Mouse (Mus musculus) kidney, postnatal 0 days (tissue): ENCODE measurements around the gene Fbxo11. TPM values are rescaled to one million over a fixed set of nuclear protein-coding genes. Genes with fewer than 3 reads are reported as not detected.
"Not testable (repeated sequence)": the region's sequence is repeated elsewhere in the genome, so short reads cannot be mapped to it uniquely, and the experiment has no call there.

ENCODE experiments used
- ATAC-seq: fragments of 200-750 bp; cut with Nextera tagmentation; replicated peaks from 2 replicates; pipeline ENCODE4 v1.8.0; 2017; ENCODE audit warnings: low read depth, moderate number of reproducible peaks, moderate TSS enrichment, moderate library complexity; ENCODE audit not compliant: low FRiP score
- DNase-seq: peaks from one replicate; pipeline ENCODE4 v3.0.0-alpha.2; 2016; ENCODE audit warnings: low spot score
- H3K27ac ChIP-seq: fragments of 300-500 bp; sonication (generic); 2 replicates; pipeline ENCODE4 v1.5.1; 2014; ENCODE audit warnings: mild to moderate bottlenecking
- H3K27me3 ChIP-seq: fragments of 300-500 bp; sonication (generic); 2 replicates; pipeline ENCODE4 v1.6.1; 2014; ENCODE audit warnings: low read length, mixed read lengths; ENCODE audit not compliant: insufficient read depth
- H3K36me3 ChIP-seq: fragments of 300-500 bp; sonication (generic); 2 replicates; pipeline ENCODE4 v1.6.1; 2014; ENCODE audit warnings: low read length, mixed read lengths; ENCODE audit not compliant: insufficient read depth
- H3K4me1 ChIP-seq: fragments of 300-500 bp; sonication (generic); replicated peaks from 2 replicates; pipeline ENCODE4 v1.6.1; 2014; ENCODE audit warnings: antibody characterized with exemption, low read length, mixed read lengths; ENCODE audit not compliant: insufficient read depth
- H3K4me2 ChIP-seq: fragments of 300-500 bp; sonication (generic); 2 replicates; pipeline ENCODE4 v1.6.1; 2014; ENCODE audit warnings: mild to moderate bottlenecking, low read length, moderate library complexity, mixed read lengths
- H3K4me3 ChIP-seq: fragments of 300-500 bp; sonication (generic); replicated peaks from 2 replicates; pipeline ENCODE4 v1.5.1; 2014; ENCODE audit warnings: low read depth, low read length
- H3K9ac ChIP-seq: fragments of 300-500 bp; sonication (generic); 2 replicates; pipeline ENCODE4 v1.6.1; 2014; ENCODE audit warnings: low read depth, low read length
- H3K9me3 ChIP-seq: fragments of 300-500 bp; sonication (generic); replicated peaks from 2 replicates; pipeline ENCODE4 v1.6.1; 2016; ENCODE audit warnings: low read length, inconsistent platforms, mixed read lengths
- CTCF ChIP-seq: IDR thresholded peaks from 2 replicates; pipeline ENCODE4 v1.5.1; 2016; ENCODE audit warnings: antibody characterized with exemption, low read depth, mild to moderate bottlenecking, moderate library complexity
- WGBS: fragments of 180-500 bp; shearing (Covaris S2); extraction: QIAGEN DNeasy Blood & Tissue Kit; methylation state at CpG from one replicate; pipeline ENCODE4 v1.1.7; 2014; 5-methylcytosine and 5-hydroxymethylcytosine counted together
- polyA plus RNA-seq: library from polyadenylated mRNA; unstranded; fragments of >200 nt; fragmentation: Nextera tagmentation; extraction: Ambion mirVana; gene quantifications from 2 replicates; pipeline ENCODE4 v1.2.1, GENCODE M21; 2015

The Fbxo11 gene
- polyA plus RNA-seq, 1 experiment from 2014 or later: 16.2 TPM

DNA sequence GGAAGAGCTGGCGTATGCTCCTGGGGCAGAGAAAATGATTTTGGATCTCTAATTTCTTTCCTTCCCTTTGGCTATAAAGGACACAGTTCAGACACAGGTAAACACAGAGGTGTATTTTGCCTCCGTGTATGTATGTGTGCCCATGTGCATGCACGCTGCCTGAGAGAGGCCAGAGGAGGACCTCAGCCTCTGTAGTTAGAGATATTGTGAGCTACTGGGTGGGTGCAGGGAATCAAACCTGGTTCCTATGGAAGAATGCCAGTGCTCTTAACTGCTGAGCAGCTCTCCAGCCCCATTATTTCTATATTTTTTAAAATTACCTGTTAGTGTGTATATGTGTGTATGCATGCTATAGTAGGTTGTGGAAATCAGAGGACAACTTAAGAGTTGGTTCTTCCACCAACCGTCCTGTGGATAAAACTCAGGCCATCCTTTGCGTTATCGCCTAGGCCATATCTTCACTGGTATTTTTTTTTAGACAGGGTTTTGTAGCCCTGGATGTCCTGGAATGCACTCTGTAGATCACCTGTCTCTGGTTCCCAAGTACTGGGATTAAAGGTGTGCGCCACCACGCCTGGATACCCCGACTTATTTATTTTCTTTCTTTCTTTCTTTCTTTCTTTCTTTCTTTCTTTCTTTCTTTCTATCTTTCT is 88.8 kb downstream of the Fbxo11 start:
- Histone ChIP-seq H3K4me3 (peak overlapping the region; percentile 68), H3K36me3 (peaks cover 5% of the 10 kb centered on the region; the same call in 1 of the 2 replicates), H3K9ac (peak overlapping the region; percentile 75), H3K4me2 (peak overlapping the region; percentile 58), H3K4me1 (peaks cover 8% of the 10 kb centered on the region; the same call in 1 of the 2 replicates), H3K9me3 (no peaks in the 10 kb centered on the region), H3K27ac (no peak overlapping the region), H3K27me3 (no peaks in the 10 kb centered on the region)
- DNase-seq: no peak
- TF ChIP-seq CTCF: no peak
- ATAC-seq: no peak
- WGBS: 69% methylated on average over 9 of the region's 9 CpGs

DNA sequence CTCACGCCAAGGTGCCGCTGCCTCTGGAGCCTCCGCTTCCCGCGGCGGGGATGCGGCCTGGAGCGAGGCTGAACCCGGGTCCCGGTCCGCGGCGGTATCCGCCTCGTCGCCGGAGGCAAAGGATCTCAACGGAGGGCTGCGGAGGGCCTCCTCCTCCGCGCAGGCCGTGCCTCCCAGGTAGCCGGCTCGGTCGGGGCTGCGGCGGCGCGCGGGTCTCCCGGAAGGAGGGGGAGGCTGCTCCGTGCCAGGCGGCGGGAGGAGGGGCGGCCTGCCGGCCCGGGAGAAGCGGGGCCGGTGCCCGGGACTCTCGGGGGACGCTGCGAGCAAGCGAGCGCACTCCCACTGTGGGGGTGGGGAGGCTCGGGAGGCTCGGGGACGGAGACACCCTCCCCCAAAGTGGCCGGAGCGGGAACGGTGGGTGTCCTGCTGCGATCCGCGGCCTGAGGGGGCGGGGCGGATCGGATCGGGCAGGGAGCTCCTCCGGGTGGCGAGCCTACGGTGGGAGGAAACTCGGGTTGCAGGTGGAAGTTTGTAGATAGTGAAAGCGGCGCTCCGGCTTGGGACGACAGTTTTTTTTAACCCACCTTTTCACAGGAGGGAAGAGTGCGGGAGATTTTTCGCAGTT is 89.8 kb downstream of the Fbxo11 start:
- H3K9ac ChIP-seq: peak overlapping the region; percentile 75
- DNase-seq (peak; percentile 64), ATAC-seq (peak; percentile 61)
- H3K27ac ChIP-seq: peak overlapping the region; percentile 76
- peak overlapping the region; percentile 58 for H3K4me2 ChIP-seq
- TF ChIP-seq CTCF: no peak
- H3K27me3 ChIP-seq: no peaks in the 10 kb centered on the region
- H3K4me1 ChIP-seq: peaks cover 8% of the 10 kb centered on the region; the same call in 1 of the 2 replicates
- under 1% methylated on average over 55 of the region's 68 CpGs for WGBS
- H3K9me3 ChIP-seq: no peaks in the 10 kb centered on the region
- H3K36me3 ChIP-seq: no peaks in the 10 kb centered on the region
- peak overlapping the region; percentile 68 for H3K4me3 ChIP-seq

DNA sequence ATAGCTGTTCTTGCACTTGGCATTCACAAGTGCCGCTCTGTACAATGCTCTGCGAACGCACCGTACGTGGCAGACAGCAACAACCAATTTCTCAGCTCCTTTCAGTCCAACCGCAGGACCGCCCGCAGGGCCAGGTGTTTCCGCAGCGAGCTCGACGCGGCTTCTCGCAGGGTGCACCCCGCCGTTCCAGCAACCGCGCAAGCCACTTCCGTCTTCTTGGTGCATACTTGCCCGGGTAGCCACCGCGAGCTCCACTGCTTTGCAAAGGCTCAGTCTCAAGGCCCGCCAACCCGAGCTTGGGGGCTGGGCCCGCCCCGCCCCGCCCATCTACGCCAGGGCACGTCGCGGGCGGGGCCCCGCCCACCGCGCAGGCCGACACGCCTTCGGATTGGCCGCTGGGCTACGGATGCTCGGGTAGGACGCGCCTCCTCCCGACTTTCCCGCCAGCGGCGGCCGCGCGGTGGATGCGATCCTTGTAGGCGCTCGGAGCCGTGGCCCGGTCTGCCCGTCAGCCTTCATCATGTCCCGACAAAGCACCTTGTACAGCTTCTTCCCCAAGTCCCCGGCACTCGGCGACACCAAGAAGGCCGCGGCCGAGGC is 90.4 kb downstream of the Fbxo11 start, which contains the start of gene Msh6:
Gene Msh6 (plus strand): TSS at position 434 of the 600 bp plus-strand sequence.
- Histone ChIP-seq H3K27me3 (no peaks in the 10 kb centered on the region), H3K9ac (peak within 1 kb of the TSS; percentile 75), H3K9me3 (no peaks in the 10 kb centered on the region), H3K36me3 (no peaks in the 10 kb centered on the region), H3K4me2 (peak within 1 kb of the TSS; percentile 58), H3K4me1 (peaks cover 8% of the 10 kb centered on the region; the same call in 1 of the 2 replicates), H3K4me3 (peak within 1 kb of the TSS; percentile 68), H3K27ac (peak within 1 kb of the TSS; percentile 76)
- under 1% methylated on average over 56 of the region's 63 CpGs for WGBS
- ATAC-seq (peak; percentile 97), DNase-seq (peak; percentile 95)
- no peak for TF ChIP-seq CTCF

DNA sequence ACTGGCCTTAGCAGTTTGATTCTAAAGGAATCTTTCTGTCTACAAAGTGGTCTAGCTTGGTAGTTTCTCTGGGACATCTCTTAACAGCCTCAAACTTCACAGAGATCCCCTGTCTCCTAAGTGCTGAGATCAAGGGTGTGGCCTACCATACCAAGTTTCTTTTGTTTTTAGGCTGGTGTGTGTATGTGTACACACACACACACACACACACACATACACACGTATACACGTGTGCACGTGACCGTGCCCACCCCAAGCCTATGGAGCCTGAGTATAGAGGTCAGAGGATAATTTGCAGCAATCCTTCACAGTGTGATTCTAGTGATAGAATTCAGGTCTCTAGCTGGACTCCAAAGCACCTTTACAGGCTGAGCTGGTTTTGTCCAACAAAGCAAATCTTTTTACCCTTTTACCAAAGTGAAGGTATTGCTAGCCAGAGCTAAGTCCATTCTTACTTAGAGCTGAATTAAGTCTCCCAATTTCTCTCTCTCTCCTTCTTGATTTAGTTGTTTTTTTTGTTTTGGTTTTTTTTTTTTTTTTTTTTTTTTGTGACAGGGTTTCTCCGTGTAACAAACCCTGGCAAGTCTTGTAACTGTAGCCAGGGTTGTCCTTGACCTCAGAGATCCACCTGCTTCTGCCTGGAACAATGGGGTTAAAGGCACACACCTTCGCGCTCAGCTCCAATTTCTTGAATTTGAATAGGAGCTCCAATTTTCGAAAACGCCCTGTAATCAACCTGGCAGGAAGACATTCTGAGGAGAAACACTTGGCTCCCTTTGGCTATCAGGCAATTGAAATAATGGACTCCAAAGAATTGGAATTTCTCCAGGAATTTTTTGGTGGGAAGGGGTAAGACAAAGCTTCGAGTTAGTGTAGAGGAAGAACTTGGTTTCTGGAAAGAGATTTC is 91.6 kb downstream of the Fbxo11 start:
- DNase-seq: no peak
- Histone ChIP-seq H3K4me2 (0 out of 2 replicates have a peak overlapping the region, but pooled peaks have one; percentile 58), H3K4me3 (no peak overlapping the region), H3K27me3 (no peaks in the 10 kb centered on the region), H3K27ac (no peak overlapping the region), H3K9ac (no peak overlapping the region), H3K4me1 (peaks cover 8% of the 10 kb centered on the region; the same call in 1 of the 2 replicates), H3K9me3 (no peaks in the 10 kb centered on the region), H3K36me3 (no peaks in the 10 kb centered on the region)
- ATAC-seq: no peak
- no peak for TF ChIP-seq CTCF
- WGBS: 67% methylated on average over 10 of the region's 10 CpGs

DNA sequence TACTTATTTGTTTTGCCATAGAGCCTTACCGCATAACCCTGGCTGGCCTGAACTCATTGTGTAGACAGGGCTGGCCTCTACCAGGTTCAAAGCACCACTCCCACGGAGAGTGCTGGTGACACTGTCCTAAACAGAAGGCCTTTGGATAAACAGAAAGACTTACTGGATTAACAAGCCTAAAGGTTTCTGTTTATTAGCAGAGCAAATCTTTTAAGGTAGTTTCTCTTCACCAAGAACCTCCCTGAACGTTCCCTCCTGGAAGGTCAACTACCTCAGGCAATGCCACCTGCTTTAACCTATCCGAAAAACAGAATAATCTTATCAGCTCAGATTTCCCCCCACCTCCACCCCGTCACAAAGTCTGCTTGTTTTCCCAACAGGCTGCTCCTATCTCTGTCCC is 92.2 kb downstream of the Fbxo11 start:
- no peak for TF ChIP-seq CTCF
- WGBS: 65% methylated on average over 5 of the region's 5 CpGs
- DNase-seq: no peak

DNA sequence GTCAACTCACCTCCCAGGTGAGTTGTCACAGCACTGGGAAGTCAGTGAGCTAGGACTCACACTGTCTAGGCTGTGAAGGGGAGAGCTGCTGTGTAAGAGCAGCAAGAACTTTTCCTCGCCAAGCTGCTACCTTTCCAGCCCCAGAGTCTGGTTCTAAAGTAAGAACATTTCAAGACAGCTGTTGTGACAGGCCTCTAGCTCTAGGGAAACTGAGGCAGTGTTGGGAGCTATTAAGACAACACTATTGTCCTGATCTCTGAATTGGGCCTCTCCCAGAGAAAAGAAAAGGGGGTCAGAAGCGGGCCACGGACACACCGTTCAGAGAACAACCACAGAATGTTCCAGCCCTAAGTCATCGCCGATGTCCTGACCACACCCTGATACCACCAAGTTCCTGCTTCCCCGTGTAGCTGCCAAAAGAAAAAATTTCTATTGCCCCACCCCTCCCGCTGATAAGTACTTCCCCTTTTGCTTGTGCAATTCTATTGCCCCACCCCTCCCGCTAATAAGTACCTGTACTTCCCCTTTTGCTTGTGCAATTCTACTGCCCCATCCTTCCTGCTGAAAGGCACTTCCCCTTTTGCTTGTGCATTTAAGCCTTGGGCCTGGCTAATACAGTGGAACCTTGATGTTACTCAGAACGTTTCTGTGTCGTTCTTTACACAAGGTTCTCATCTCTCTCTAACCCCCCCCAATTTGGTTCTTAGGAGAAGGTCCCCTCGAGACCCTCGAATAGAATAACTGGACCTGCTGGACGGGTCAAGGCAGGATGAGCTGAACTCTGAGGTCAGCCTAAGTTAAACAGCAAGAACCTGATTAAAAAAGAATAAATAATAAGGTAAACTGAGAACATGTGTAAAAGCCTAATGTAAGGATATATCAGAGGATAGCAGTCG is 93.1 kb downstream of the Fbxo11 start:
- not testable (repeated sequence) for H3K4me3 ChIP-seq, H3K27ac ChIP-seq, H3K27me3 ChIP-seq, H3K36me3 ChIP-seq, H3K9me3 ChIP-seq, DNase-seq, ATAC-seq, H3K4me1 ChIP-seq, H3K4me2 ChIP-seq, H3K9ac ChIP-seq
- 84% methylated on average over 15 of the region's 15 CpGs for WGBS

More for the DNA sequence above, 92.2 kb downstream of the Fbxo11 start:
- ATAC-seq: no peak
- Histone ChIP-seq H3K9me3 (no peaks in the 10 kb centered on the region), H3K4me2 (no peak overlapping the region), H3K9ac (no peak overlapping the region), H3K27ac (no peak overlapping the region), H3K4me3 (no peak overlapping the region), H3K4me1 (peaks cover 8% of the 10 kb centered on the region; the same call in 1 of the 2 replicates), H3K27me3 (no peaks in the 10 kb centered on the region), H3K36me3 (no peaks in the 10 kb centered on the region)
